Mouse (Mus musculus): ENCODE measurements around the gene Fbxo4.

Gene Fbxo4

GRCm38 (mm10) chr15:3979871-3980270, 498 bp upstream of the Fbxo4 start:
- no peak for DNase-seq (ENCODE audit: low spot score in 2 of 2)

- DNase-seq (ENCODE audit: low spot score in 2 of 2): no peak
These were observed 1.1 kb downstream of the Fbxo4 start for GRCm38 (mm10) chr15:3978279-3978678.

- no peak for DNase-seq (ENCODE audit: low spot score in 2 of 2)
These were observed 6.1 kb downstream of the Fbxo4 start for GRCm38 (mm10) chr15:3973300-3973699.

GRCm38 (mm10) chr15:3970193-3970592, 9.2 kb downstream of the Fbxo4 start:
- no peak for DNase-seq (ENCODE audit: low spot score in 2 of 2)

GRCm38 (mm10) chr15:3969743-3970142, 9.6 kb downstream of the Fbxo4 start:
- no peak for DNase-seq (ENCODE audit: low spot score in 2 of 2)

- no peak for DNase-seq (ENCODE audit: low spot score in 2 of 2)
These were observed 17.1 kb downstream of the Fbxo4 start for GRCm38 (mm10) chr15:3962251-3962650.

GRCm38 (mm10) chr15:3960094-3960493, 19.3 kb downstream of the Fbxo4 start:
- DNase-seq (ENCODE audit: low spot score in 2 of 2): no peak

GRCm38 (mm10) chr15:3957982-3958381, 21.4 kb downstream of the Fbxo4 start:
- DNase-seq (ENCODE audit: low spot score in 2 of 2): peak; percentile 21 to 57

- no peak for DNase-seq (ENCODE audit: low spot score in 2 of 2)
These were observed 24.4 kb downstream of the Fbxo4 start for GRCm38 (mm10) chr15:3954971-3955370.

- no peak for DNase-seq (ENCODE audit: low spot score in 2 of 2)
These were observed 41.2 kb downstream of the Fbxo4 start for GRCm38 (mm10) chr15:3938132-3938531.

- DNase-seq (ENCODE audit: low spot score in 2 of 2): no peak
These were observed 43.3 kb downstream of the Fbxo4 start for GRCm38 (mm10) chr15:3936056-3936455.

GRCm38 (mm10) chr15:3933466-3933865, 45.9 kb downstream of the Fbxo4 start:
- DNase-seq (ENCODE audit: low spot score in 2 of 2): no peak

GRCm38 (mm10) chr15:3931931-3932330, 47.4 kb downstream of the Fbxo4 start:
- DNase-seq (ENCODE audit: low spot score in 2 of 2): no peak

Measured in natural killer cell, adult 2 months (primary cell).